Mouse (Mus musculus): ENCODE data around the gene Myh4.

Gene Myh4

GRCm38 (mm10) chr11:67237481-67238079 lies at the start of gene Myh4:
Gene Myh4, plus strand, starts transcription at chr11:67238029.
- DNase-seq, result no peak

DNA sequence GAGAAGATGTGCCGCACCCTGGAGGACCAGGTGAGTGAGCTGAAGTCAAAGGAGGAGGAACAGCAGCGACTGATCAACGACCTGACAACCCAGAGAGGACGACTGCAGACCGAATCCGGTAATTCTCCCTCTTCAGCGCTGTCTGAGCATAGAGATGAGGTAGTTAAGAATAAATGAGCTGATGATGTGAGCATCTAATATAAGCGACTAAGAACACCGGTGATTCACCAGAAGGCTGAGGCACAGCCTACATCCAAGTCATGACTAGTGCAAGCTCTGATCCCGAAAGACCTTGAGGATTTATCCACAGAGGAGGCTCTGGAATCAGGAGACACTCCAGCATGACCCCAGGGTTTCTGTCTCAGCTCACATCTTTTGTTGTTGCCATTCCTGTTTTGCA lies 47.5 kb upstream of the Myh4 start:
- no peak for DNase-seq

- DNase-seq, result no peak
These were observed 47.0 kb upstream of the Myh4 start for GRCm38 (mm10) chr11:67190814-67191213.

DNA sequence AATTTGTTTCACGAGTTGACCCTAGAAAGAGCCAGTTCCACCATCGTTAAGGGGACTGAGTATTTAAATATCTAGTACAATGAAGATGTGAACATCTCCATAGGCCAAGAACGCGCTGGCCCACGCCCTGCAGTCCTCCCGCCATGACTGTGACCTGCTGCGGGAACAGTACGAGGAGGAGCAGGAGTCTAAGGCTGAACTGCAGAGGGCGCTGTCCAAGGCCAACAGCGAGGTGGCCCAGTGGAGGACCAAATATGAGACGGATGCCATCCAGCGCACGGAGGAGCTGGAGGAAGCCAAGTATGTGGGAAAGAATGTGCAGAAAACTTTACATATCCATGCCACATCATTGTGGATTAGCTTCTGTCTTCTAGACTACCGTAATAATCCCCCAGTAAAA lies 46.3 kb upstream of the Myh4 start:
- no peak for DNase-seq

GRCm38 (mm10) chr11:67199321-67199720 lies 38.5 kb upstream of the Myh4 start:
- no peak for DNase-seq

DNA sequence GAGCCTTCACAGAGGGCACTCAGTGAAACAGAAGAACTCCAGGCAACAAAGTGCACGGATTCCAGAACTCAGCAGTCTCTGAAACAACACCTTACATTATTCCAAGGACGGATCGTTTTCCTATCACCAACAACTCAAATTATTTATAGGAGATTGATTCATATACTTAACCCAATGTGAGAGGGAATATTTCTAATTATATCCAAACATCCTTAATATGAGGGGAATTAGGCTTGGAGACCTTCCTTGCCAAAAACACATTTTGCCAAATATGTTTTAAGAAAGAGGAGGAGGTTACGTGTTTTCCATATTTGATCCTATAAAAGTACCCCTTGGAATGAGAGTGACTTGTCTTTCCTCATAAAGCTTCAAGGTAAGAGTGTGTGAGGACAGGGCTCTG lies 38.1 kb upstream of the Myh4 start, which contains the start of gene Myh1:
Gene Myh1, plus strand, starts transcription at position 301 of the 400 bp plus-strand sequence.
- no peak for DNase-seq

DNA sequence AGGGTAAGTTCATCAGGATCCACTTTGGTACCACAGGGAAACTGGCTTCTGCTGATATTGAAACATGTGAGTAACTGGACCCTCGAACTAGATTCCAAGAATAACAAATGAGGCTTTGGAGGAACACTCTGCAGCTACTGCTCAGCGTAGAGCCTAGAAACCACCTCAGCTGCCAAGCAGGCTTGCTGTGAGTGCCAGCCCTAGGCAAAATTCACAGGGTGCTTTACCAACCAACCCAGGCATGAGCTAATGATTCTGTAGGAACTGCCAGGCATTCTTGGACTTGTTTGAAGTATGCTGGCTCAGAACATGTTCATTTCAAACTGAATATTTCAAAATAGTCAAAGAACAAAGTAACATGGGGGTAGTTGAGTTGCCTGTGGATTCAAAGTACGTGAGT lies 33.1 kb upstream of the Myh4 start:
- DNase-seq, result no peak

- no peak for DNase-seq
These were observed 16.0 kb upstream of the Myh4 start for GRCm38 (mm10) chr11:67221803-67222202.

DNA sequence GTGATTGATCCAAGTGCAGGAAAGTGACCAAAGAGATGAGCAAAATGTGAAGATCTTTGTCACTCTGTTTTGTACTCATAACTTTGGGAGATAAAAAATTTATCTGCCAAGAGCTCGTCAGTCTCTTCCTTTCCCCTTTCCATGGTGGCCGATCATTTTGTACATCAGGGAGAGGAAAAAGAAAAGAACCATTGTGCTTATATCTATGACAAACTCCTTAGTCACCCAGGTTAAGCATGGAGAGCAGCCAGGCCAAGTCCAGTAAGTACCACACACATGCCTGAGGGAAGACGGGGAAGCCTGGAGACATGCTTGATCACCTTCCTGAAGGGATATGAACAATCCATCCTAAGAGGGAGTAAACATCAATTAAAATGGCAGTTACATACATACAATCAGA lies 13.4 kb upstream of the Myh4 start:
- DNase-seq, result no peak

DNA sequence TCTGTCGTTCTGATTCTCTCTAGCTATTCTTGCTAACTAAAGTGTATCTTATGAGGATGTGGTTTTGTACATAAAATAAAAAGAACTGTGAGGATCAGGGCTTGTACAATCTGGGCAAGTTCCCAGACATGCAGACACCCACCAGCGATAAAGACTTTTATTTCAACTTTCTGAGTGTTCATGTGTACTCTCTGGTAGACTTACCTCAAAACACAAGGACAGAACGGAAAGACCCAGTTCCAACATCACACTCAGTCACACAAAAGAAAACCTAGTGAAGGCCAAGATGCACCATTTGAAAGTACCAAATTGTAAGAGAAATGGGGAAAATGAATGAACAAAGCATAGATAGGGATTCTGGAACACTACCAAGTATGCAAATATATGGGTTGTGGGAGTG lies 9.1 kb upstream of the Myh4 start:
- no peak for DNase-seq

DNA sequence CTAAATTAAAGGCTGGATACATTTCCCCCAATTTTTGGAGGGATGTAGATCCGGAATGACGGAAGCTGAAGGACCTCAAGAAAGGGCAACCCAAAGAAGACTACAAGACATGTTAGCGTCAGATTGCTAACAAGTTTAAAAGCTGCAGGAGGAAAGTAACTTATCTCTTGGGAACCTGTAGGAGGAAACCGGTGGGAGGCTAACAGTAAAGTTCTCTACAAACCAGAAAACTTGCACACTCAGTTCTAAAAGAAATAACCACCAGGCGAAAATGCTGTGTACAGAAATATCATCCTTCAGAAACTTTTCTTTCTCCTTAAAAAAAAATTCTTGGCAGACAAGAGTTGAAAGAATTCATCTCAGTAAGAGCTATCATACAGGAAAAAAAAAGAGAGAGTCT lies 8.7 kb upstream of the Myh4 start:
- DNase-seq, result no peak

GRCm38 (mm10) chr11:67229946-67230345 lies 7.9 kb upstream of the Myh4 start:
- no peak for DNase-seq

DNA sequence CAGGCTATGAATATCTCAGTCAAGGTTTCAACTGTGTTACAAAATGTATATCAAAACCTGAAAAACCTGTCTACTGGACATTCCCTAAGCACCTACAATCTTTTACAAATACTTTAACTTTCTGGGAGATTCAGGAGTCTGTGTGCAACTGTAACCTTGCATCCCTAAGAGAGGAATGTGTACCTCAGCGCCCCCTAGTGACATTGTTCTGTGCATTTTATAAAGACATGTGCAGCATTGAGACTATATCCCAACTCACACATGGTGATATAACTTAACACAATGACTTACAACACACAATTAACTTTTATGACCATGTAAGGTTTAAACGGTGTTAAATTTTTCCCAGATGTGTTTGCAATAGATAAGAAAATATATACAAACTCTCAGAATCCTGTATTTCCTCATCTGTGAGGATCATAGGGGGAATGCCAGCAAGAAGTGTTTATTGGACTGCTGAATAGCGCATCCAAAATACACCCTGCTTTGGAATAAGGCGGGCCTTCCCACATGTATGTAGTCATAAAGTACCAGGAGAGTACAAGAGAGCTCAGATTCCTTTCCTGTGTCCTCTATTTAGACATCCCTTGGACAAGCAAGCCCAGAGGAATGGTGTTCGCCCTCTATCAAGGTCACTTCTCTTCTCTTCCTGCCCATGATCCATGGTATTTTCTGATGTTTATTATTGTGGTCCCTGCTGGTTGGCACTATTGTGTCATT lies 2.0 kb upstream of the Myh4 start:
- DNase-seq, result peak; percentile 45

DNA sequence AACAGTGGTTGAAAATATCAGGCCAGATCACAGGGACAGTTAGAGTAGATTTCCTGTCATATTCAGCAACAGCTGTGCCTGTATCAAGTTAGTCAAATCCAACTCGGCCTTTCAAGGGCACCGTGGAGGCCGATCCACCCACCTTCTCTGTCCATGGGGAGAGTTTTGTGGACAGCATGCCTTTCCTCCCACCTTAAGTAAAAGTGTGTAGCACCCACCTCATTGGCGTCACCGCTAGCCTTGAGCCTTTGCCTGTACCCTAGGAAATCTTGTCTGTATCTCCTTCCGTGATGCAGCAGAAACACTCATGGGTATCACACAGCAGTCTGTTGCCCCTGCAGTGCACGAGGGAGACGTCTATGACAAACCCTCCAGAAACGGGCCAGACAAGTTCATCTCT lies 1.0 kb upstream of the Myh4 start:
- DNase-seq, result no peak

- no peak for DNase-seq
These were observed 3.2 kb downstream of the Myh4 start for GRCm38 (mm10) chr11:67241051-67241450.

DNA sequence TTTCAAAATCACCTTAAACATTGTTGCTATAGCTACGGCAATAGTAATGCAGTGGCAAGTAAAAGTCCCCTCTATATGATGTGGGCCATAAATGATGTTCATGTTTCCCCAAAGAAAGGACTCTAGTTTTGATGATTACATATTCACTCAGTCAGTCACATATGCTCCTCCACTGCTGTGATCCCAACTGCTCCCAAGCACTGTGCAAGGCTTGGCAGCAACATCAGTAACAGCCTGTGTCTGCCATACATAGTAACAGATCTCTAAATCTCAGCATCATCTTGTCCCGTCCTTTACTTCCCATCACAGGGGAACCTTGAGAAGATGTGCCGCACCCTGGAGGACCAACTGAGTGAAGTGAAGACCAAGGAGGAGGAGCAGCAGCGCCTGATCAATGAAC lies 15.9 kb downstream of the Myh4 start:
- no peak for DNase-seq

DNA sequence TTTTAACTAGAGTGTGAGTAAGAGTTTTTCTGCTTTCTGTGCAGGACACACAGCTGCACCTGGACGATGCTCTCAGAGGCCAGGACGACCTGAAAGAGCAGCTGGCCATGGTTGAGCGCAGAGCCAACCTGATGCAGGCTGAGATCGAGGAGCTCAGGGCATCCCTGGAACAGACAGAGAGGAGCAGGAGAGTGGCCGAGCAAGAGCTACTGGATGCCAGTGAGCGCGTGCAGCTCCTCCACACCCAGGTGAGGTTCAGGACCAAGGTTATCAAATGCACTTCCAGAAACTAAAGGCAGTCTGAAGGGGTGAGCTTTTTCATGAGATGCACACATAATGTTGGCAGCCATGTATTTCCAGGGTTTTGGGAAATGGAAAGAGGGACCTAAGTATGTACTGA lies 19.2 kb downstream of the Myh4 start:
- no peak for DNase-seq

GRCm38 (mm10) chr11:67260956-67261355 lies 23.1 kb downstream of the Myh4 start:
- no peak for DNase-seq

DNA sequence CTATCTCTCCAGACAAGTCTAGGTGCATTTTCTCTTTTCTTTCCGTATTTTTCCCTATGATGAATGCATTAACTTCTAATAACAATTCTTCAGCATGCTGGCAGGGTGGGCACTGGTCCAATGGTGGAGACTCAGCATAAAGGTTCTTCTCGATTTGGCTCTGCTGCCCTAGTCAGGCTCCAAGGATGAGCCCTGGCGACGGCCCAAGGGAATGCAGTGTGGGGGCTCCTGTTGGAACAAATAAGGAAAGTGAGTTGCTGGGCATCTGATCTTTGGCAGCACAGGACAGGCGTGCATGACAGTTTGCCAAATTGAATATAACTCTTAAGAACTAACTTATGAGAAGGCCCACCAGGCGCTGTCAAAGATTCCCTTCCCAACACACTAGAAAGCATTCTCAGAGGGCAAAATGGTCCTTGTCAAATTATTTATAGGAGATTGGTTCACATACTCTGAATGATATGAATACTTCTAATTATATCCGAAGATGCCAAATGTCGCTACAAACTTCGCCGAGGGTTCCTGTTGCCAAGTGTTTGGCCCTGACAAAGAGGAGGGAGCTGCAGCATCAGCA lies 38.9 kb downstream of the Myh4 start, which contains the start of gene Myh8:
Gene Myh8, plus strand, starts transcription at position 524 of the 574 bp plus-strand sequence.
- no peak for DNase-seq

DNA sequence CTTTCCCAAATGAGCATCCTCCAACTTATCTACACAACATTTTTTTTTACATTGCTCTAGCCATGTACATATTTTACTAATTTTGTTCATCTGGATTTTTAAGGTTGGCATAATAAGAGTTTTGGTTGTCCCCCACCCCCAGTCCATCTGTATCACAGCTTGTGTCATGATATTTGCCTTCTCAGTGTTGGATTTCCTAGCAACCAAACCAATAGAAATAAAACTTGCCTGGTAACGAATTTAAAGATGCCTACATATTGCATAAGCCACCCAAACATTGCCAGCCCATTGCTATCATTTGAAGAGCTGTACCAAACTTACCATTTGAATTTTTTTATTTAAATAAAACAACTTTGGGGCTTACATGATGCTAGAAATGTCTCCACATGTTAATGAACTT lies 55.6 kb downstream of the Myh4 start:
- no peak for DNase-seq
